Mouse (Mus musculus): Measurements from ENCODE around the gene Nod2. TPM values are rescaled to one million over a fixed set of nuclear protein-coding genes. Genes with fewer than 3 reads are reported as not detected.

Nod2 gene
- polyA plus RNA-seq, 1 experiment from 2014 or later, result 0.13 TPM

- no peak for ATAC-seq (ENCODE audit: insufficient number of reproducible peaks, insufficient read depth, low FRiP score, low read depth)
- no peaks in the 10 kb centered on the region for H3K9me3 ChIP-seq (ENCODE audit: control insufficient read depth, low read depth, low read length)
- WGBS, result 75% methylated on average over 6 of the region's 6 CpGs
- H3K9ac ChIP-seq (replicated peaks; ENCODE audit: low read depth, low read length), result no peak overlapping the region
- no peaks in the 10 kb centered on the region for H3K27me3 ChIP-seq (ENCODE audit: control insufficient read depth, insufficient read depth, low read length)
- peaks cover 6% of the 10 kb centered on the region; the same call in 1 of the 2 replicates for H3K4me1 ChIP-seq (ENCODE audit: control insufficient read depth, insufficient read depth, low read length)
- H3K36me3 ChIP-seq (ENCODE audit: control insufficient read depth, insufficient read depth, low read length), result no peaks in the 10 kb centered on the region
- H3K27ac ChIP-seq (ENCODE audit: low read length), result no peak overlapping the region
- no peak overlapping the region for H3K4me3 ChIP-seq (ENCODE audit: low read depth, low read length)
- no peak overlapping the region for H3K4me2 ChIP-seq (replicated peaks; ENCODE audit: low read depth, low read length)
Observed at GRCm38 (mm10) chr8:88610271-88610670, 36.8 kb upstream of the Nod2 start.

GRCm38 (mm10) chr8:88614981-88615380 is 32.1 kb upstream of the Nod2 start:
- no peak overlapping the region for H3K27ac ChIP-seq (ENCODE audit: low read length)
- no peaks in the 10 kb centered on the region for H3K27me3 ChIP-seq (ENCODE audit: control insufficient read depth, insufficient read depth, low read length)
- ATAC-seq (ENCODE audit: insufficient number of reproducible peaks, insufficient read depth, low FRiP score, low read depth), result no peak
- H3K4me2 ChIP-seq (replicated peaks; ENCODE audit: low read depth, low read length), result no peak overlapping the region
- H3K9me3 ChIP-seq (ENCODE audit: control insufficient read depth, low read depth, low read length), result no peaks in the 10 kb centered on the region; the same call in 1 of the 2 replicates
- no peak overlapping the region for H3K4me3 ChIP-seq (ENCODE audit: low read depth, low read length)
- no peaks in the 10 kb centered on the region for H3K36me3 ChIP-seq (ENCODE audit: control insufficient read depth, insufficient read depth, low read length)
- no peaks in the 10 kb centered on the region for H3K4me1 ChIP-seq (ENCODE audit: control insufficient read depth, insufficient read depth, low read length)
- no peak overlapping the region for H3K9ac ChIP-seq (replicated peaks; ENCODE audit: low read depth, low read length)
- 57% methylated on average over 5 of the region's 5 CpGs for WGBS

GRCm38 (mm10) chr8:88618612-88619011 is 28.5 kb upstream of the Nod2 start:
- Histone ChIP-seq H3K36me3 (ENCODE audit: control insufficient read depth, insufficient read depth, low read length) (no peaks in the 10 kb centered on the region), H3K9ac (replicated peaks; ENCODE audit: low read depth, low read length) (no peak overlapping the region), H3K27me3 (ENCODE audit: control insufficient read depth, insufficient read depth, low read length) (no peaks in the 10 kb centered on the region), H3K4me2 (replicated peaks; ENCODE audit: low read depth, low read length) (no peak overlapping the region), H3K27ac (ENCODE audit: low read length) (no peak overlapping the region), H3K4me3 (ENCODE audit: low read depth, low read length) (no peak overlapping the region), H3K4me1 (ENCODE audit: control insufficient read depth, insufficient read depth, low read length) (no peaks in the 10 kb centered on the region), H3K9me3 (ENCODE audit: control insufficient read depth, low read depth, low read length) (no peaks in the 10 kb centered on the region; the same call in 1 of the 2 replicates)
- 50% methylated on average over 5 of the region's 5 CpGs for WGBS
- ATAC-seq (ENCODE audit: insufficient number of reproducible peaks, insufficient read depth, low FRiP score, low read depth), result no peak

- 72% methylated on average over 3 of the region's 3 CpGs for WGBS
- no peaks in the 10 kb centered on the region; the same call in 1 of the 2 replicates for H3K9me3 ChIP-seq (ENCODE audit: control insufficient read depth, low read depth, low read length)
Observed at GRCm38 (mm10) chr8:88619513-88619912, 27.6 kb upstream of the Nod2 start.

GRCm38 (mm10) chr8:88620931-88621330 is 26.2 kb upstream of the Nod2 start:
- 56% methylated on average over 5 of the region's 5 CpGs for WGBS
- no peaks in the 10 kb centered on the region; the same call in 1 of the 2 replicates for H3K9me3 ChIP-seq (ENCODE audit: control insufficient read depth, low read depth, low read length)
- H3K4me1 ChIP-seq (ENCODE audit: control insufficient read depth, insufficient read depth, low read length), result no peaks in the 10 kb centered on the region
- no peak overlapping the region for H3K27ac ChIP-seq (ENCODE audit: low read length)
- no peak overlapping the region for H3K4me2 ChIP-seq (replicated peaks; ENCODE audit: low read depth, low read length)
- no peak overlapping the region for H3K9ac ChIP-seq (replicated peaks; ENCODE audit: low read depth, low read length)
- no peaks in the 10 kb centered on the region for H3K27me3 ChIP-seq (ENCODE audit: control insufficient read depth, insufficient read depth, low read length)
- no peak for ATAC-seq (ENCODE audit: insufficient number of reproducible peaks, insufficient read depth, low FRiP score, low read depth)
- no peak overlapping the region for H3K4me3 ChIP-seq (ENCODE audit: low read depth, low read length)
- H3K36me3 ChIP-seq (ENCODE audit: control insufficient read depth, insufficient read depth, low read length), result no peaks in the 10 kb centered on the region

More at GRCm38 (mm10) chr8:88619513-88619912, 27.6 kb upstream of the Nod2 start:
- no peak for ATAC-seq (ENCODE audit: insufficient number of reproducible peaks, insufficient read depth, low FRiP score, low read depth)
- H3K36me3 ChIP-seq (ENCODE audit: control insufficient read depth, insufficient read depth, low read length), result no peaks in the 10 kb centered on the region
- H3K4me2 ChIP-seq (replicated peaks; ENCODE audit: low read depth, low read length), result no peak overlapping the region
- H3K4me1 ChIP-seq (ENCODE audit: control insufficient read depth, insufficient read depth, low read length), result no peaks in the 10 kb centered on the region
- no peaks in the 10 kb centered on the region for H3K27me3 ChIP-seq (ENCODE audit: control insufficient read depth, insufficient read depth, low read length)
- no peak overlapping the region for H3K4me3 ChIP-seq (ENCODE audit: low read depth, low read length)
- H3K9ac ChIP-seq (replicated peaks; ENCODE audit: low read depth, low read length), result no peak overlapping the region
- H3K27ac ChIP-seq (ENCODE audit: low read length), result no peak overlapping the region

- no peaks in the 10 kb centered on the region for H3K36me3 ChIP-seq (ENCODE audit: control insufficient read depth, insufficient read depth, low read length)
- H3K4me2 ChIP-seq (replicated peaks; ENCODE audit: low read depth, low read length), result no peak overlapping the region
- H3K27ac ChIP-seq (ENCODE audit: low read length), result no peak overlapping the region
- 1% methylated on average over 8 of the region's 8 CpGs for WGBS
- no peak overlapping the region for H3K4me3 ChIP-seq (ENCODE audit: low read depth, low read length)
- no peaks in the 10 kb centered on the region; the same call in 1 of the 2 replicates for H3K9me3 ChIP-seq (ENCODE audit: control insufficient read depth, low read depth, low read length)
- ATAC-seq (ENCODE audit: insufficient number of reproducible peaks, insufficient read depth, low FRiP score, low read depth), result no peak; the same call in 1 of the 2 replicates
- H3K9ac ChIP-seq (replicated peaks; ENCODE audit: low read depth, low read length), result no peak overlapping the region
- no peaks in the 10 kb centered on the region for H3K4me1 ChIP-seq (ENCODE audit: control insufficient read depth, insufficient read depth, low read length)
- 0 out of 2 replicates have a peak, but pooled peaks cover 3% of the 10 kb centered on the region for H3K27me3 ChIP-seq (ENCODE audit: control insufficient read depth, insufficient read depth, low read length)
Observed at GRCm38 (mm10) chr8:88621408-88621807, 25.7 kb upstream of the Nod2 start.

GRCm38 (mm10) chr8:88623351-88623750 is 23.8 kb upstream of the Nod2 start:
- ATAC-seq (ENCODE audit: insufficient number of reproducible peaks, insufficient read depth, low FRiP score, low read depth), result no peak

GRCm38 (mm10) chr8:88624276-88624675 is 22.8 kb upstream of the Nod2 start:
- 84% methylated on average over 3 of the region's 3 CpGs for WGBS
- Histone ChIP-seq H3K9me3 (ENCODE audit: control insufficient read depth, low read depth, low read length) (no peaks in the 10 kb centered on the region; the same call in 1 of the 2 replicates), H3K9ac (replicated peaks; ENCODE audit: low read depth, low read length) (no peak overlapping the region), H3K4me3 (ENCODE audit: low read depth, low read length) (no peak overlapping the region), H3K27ac (ENCODE audit: low read length) (no peak overlapping the region), H3K36me3 (ENCODE audit: control insufficient read depth, insufficient read depth, low read length) (no peaks in the 10 kb centered on the region), H3K27me3 (ENCODE audit: control insufficient read depth, insufficient read depth, low read length) (0 out of 2 replicates have a peak, but pooled peaks cover 9% of the 10 kb centered on the region), H3K4me1 (ENCODE audit: control insufficient read depth, insufficient read depth, low read length) (no peaks in the 10 kb centered on the region), H3K4me2 (replicated peaks; ENCODE audit: low read depth, low read length) (no peak overlapping the region)
- no peak for ATAC-seq (ENCODE audit: insufficient number of reproducible peaks, insufficient read depth, low FRiP score, low read depth)

More at GRCm38 (mm10) chr8:88623351-88623750, 23.8 kb upstream of the Nod2 start:
- Histone ChIP-seq H3K36me3 (ENCODE audit: control insufficient read depth, insufficient read depth, low read length) (no peaks in the 10 kb centered on the region), H3K4me2 (replicated peaks; ENCODE audit: low read depth, low read length) (no peak overlapping the region), H3K27me3 (ENCODE audit: control insufficient read depth, insufficient read depth, low read length) (0 out of 2 replicates have a peak, but pooled peaks cover 9% of the 10 kb centered on the region), H3K9ac (replicated peaks; ENCODE audit: low read depth, low read length) (no peak overlapping the region), H3K4me3 (ENCODE audit: low read depth, low read length) (no peak overlapping the region), H3K27ac (ENCODE audit: low read length) (no peak overlapping the region), H3K9me3 (ENCODE audit: control insufficient read depth, low read depth, low read length) (no peaks in the 10 kb centered on the region; the same call in 1 of the 2 replicates), H3K4me1 (ENCODE audit: control insufficient read depth, insufficient read depth, low read length) (no peaks in the 10 kb centered on the region)
- 67% methylated on average over 3 of the region's 3 CpGs for WGBS

- no peak overlapping the region; the same call in 1 of the 2 replicates for H3K9ac ChIP-seq (replicated peaks; ENCODE audit: low read depth, low read length)
- no peaks in the 10 kb centered on the region for H3K9me3 ChIP-seq (ENCODE audit: control insufficient read depth, low read depth, low read length)
- H3K4me2 ChIP-seq (replicated peaks; ENCODE audit: low read depth, low read length), result no peak overlapping the region
- no peak for ATAC-seq (ENCODE audit: insufficient number of reproducible peaks, insufficient read depth, low FRiP score, low read depth)
- WGBS, result 71% methylated on average over 3 of the region's 3 CpGs
- no peaks in the 10 kb centered on the region for H3K4me1 ChIP-seq (ENCODE audit: control insufficient read depth, insufficient read depth, low read length)
- 0 out of 2 replicates have a peak, but pooled peaks cover 9% of the 10 kb centered on the region for H3K27me3 ChIP-seq (ENCODE audit: control insufficient read depth, insufficient read depth, low read length)
- H3K27ac ChIP-seq (ENCODE audit: low read length), result no peak overlapping the region
- no peak overlapping the region for H3K4me3 ChIP-seq (ENCODE audit: low read depth, low read length)
- no peaks in the 10 kb centered on the region for H3K36me3 ChIP-seq (ENCODE audit: control insufficient read depth, insufficient read depth, low read length)
Observed at GRCm38 (mm10) chr8:88626433-88626832, 20.7 kb upstream of the Nod2 start.
